Mouse (Mus musculus) spleen, embryonic (tissue): ENCODE data around the gene Gm21637.
"Not testable (repeated sequence)": the region's sequence is repeated elsewhere in the genome, so short reads cannot be mapped to it uniquely, and the experiment has no call there.

Experiments
- CTCF ChIA-PET: fragments of 350-600 bp; sonication (Branson Sonifier 250); formaldehyde crosslinking; loops from one replicate; lab custom pipeline; 2022; lab: Charles Lee

Gene Gm21637

DNA sequence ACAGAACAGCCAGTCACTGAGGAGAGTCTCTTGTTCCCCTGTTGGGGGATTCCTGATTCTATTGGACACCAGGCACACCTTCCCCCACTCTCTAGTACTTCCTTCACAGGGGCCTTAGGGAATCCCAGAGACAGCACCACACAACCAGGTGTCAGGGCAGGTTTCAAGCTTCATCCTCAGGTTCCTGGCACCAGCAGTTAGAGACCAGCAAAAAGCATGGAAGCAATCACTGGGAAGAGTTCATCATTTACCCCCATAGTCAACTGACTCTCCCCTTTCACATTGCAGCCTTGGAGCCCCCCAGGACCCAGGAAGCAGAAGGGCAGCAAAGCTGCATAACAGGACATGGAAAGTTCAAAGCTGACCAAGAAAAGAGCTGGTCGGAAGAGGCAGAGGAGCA, at the start of gene Gm21637:
Gene Gm21637, plus strand, starts transcription at position 301 of the 400 bp plus-strand sequence.
- CTCF ChIA-PET: not testable (repeated sequence)
